Mouse (Mus musculus): ENCODE results near the gene Slc35e4. TPM values are rescaled to one million over a fixed set of nuclear protein-coding genes. Genes with fewer than 3 reads are reported as not detected.

Slc35e4 gene
- polyA plus RNA-seq, 1 experiment from 2014 or later: 10.8 TPM

GRCm38 (mm10) chr11:3900296-3900695 is 14.2 kb downstream of the Slc35e4 start:
- Histone ChIP-seq H3K4me2 (ENCODE audit: low read length) (no peak overlapping the region), H3K36me3 (ENCODE audit: control insufficient read depth, insufficient read depth, low read length) (peaks cover 27% of the 10 kb centered on the region), H3K9ac (replicated peaks; ENCODE audit: low read length) (no peak overlapping the region), H3K4me1 (ENCODE audit: control insufficient read depth, insufficient read depth, low read length) (no peaks in the 10 kb centered on the region), H3K27ac (replicated peaks; ENCODE audit: low read depth, low read length) (no peak overlapping the region), H3K4me3 (replicated peaks; ENCODE audit: low read depth, low read length) (no peak overlapping the region), H3K27me3 (ENCODE audit: control insufficient read depth, insufficient read depth, low read length) (no peaks in the 10 kb centered on the region), H3K9me3 (ENCODE audit: control insufficient read depth, low read length) (no peaks in the 10 kb centered on the region)
- no peak for DNase-seq
- WGBS: 93% methylated on average over 6 of the region's 6 CpGs
- ATAC-seq (ENCODE audit: low FRiP score, low TSS enrichment): no peak

GRCm38 (mm10) chr11:3895933-3896332 is 18.5 kb downstream of the Slc35e4 start:
- DNase-seq (no peak), ATAC-seq (ENCODE audit: low FRiP score, low TSS enrichment) (no peak)
- no peak overlapping the region for H3K4me2 ChIP-seq (ENCODE audit: low read length)
- 97% methylated on average over 1 of the region's 1 CpGs for WGBS
- H3K27ac ChIP-seq (replicated peaks; ENCODE audit: low read depth, low read length): no peak overlapping the region
- H3K4me3 ChIP-seq (replicated peaks; ENCODE audit: low read depth, low read length): no peak overlapping the region
- H3K36me3 ChIP-seq (ENCODE audit: control insufficient read depth, insufficient read depth, low read length): peaks cover 18% of the 10 kb centered on the region
- no peaks in the 10 kb centered on the region for H3K4me1 ChIP-seq (ENCODE audit: control insufficient read depth, insufficient read depth, low read length)
- no peaks in the 10 kb centered on the region for H3K27me3 ChIP-seq (ENCODE audit: control insufficient read depth, insufficient read depth, low read length)
- no peak overlapping the region for H3K9ac ChIP-seq (replicated peaks; ENCODE audit: low read length)
- H3K9me3 ChIP-seq (ENCODE audit: control insufficient read depth, low read length): no peaks in the 10 kb centered on the region

GRCm38 (mm10) chr11:3895458-3895857 is 19.0 kb downstream of the Slc35e4 start:
- Histone ChIP-seq H3K4me3 (replicated peaks; ENCODE audit: low read depth, low read length) (peak overlapping the region; percentile 46), H3K9me3 (ENCODE audit: control insufficient read depth, low read length) (no peaks in the 10 kb centered on the region), H3K36me3 (ENCODE audit: control insufficient read depth, insufficient read depth, low read length) (peaks cover 18% of the 10 kb centered on the region), H3K4me1 (ENCODE audit: control insufficient read depth, insufficient read depth, low read length) (no peaks in the 10 kb centered on the region), H3K4me2 (ENCODE audit: low read length) (peak overlapping the region; percentile 80), H3K9ac (replicated peaks; ENCODE audit: low read length) (peak overlapping the region; percentile 57), H3K27me3 (ENCODE audit: control insufficient read depth, insufficient read depth, low read length) (no peaks in the 10 kb centered on the region), H3K27ac (replicated peaks; ENCODE audit: low read depth, low read length) (peak overlapping the region; percentile 85)
- WGBS: 7% methylated on average over 10 of the region's 10 CpGs
- DNase-seq (no peak), ATAC-seq (ENCODE audit: low FRiP score, low TSS enrichment) (no peak)

- H3K4me2 ChIP-seq (ENCODE audit: low read length): peak within 1 kb of the TSS; percentile 80
- ATAC-seq (ENCODE audit: low FRiP score, low TSS enrichment) (peak; percentile 99), DNase-seq (peak; percentile 96)
- H3K27me3 ChIP-seq (ENCODE audit: control insufficient read depth, insufficient read depth, low read length): no peaks in the 10 kb centered on the region
- H3K27ac ChIP-seq (replicated peaks; ENCODE audit: low read depth, low read length): peak within 1 kb of the TSS; percentile 85
- H3K4me3 ChIP-seq (replicated peaks; ENCODE audit: low read depth, low read length): peak within 1 kb of the TSS; percentile 46
- no peaks in the 10 kb centered on the region for H3K4me1 ChIP-seq (ENCODE audit: control insufficient read depth, insufficient read depth, low read length)
- WGBS: 2% methylated on average over 46 of the region's 46 CpGs
- peaks cover 18% of the 10 kb centered on the region for H3K36me3 ChIP-seq (ENCODE audit: control insufficient read depth, insufficient read depth, low read length)
- H3K9ac ChIP-seq (replicated peaks; ENCODE audit: low read length): peak within 1 kb of the TSS; percentile 57
- no peaks in the 10 kb centered on the region for H3K9me3 ChIP-seq (ENCODE audit: control insufficient read depth, low read length)
These were observed 19.8 kb downstream of the Slc35e4 start, which contains the start of the genes 4921536K21Rik and Dusp18 for GRCm38 (mm10) chr11:3894406-3895281. Gene 4921536K21Rik, minus strand, starts transcription at chr11:3895098. Gene Dusp18, plus strand, starts transcription at chr11:3895240.

GRCm38 (mm10) chr11:3893970-3894369 is 20.5 kb downstream of the Slc35e4 start:
- no peak for ATAC-seq (ENCODE audit: low FRiP score, low TSS enrichment)
- Histone ChIP-seq H3K4me1 (ENCODE audit: control insufficient read depth, insufficient read depth, low read length) (no peaks in the 10 kb centered on the region), H3K27ac (replicated peaks; ENCODE audit: low read depth, low read length) (0 out of 2 replicates have a peak overlapping the region, but pooled peaks have one; percentile 85), H3K27me3 (ENCODE audit: control insufficient read depth, insufficient read depth, low read length) (no peaks in the 10 kb centered on the region), H3K9ac (replicated peaks; ENCODE audit: low read length) (no peak overlapping the region), H3K4me2 (ENCODE audit: low read length) (peak overlapping the region; percentile 80), H3K9me3 (ENCODE audit: control insufficient read depth, low read length) (no peaks in the 10 kb centered on the region), H3K36me3 (ENCODE audit: control insufficient read depth, insufficient read depth, low read length) (peaks cover 14% of the 10 kb centered on the region), H3K4me3 (replicated peaks; ENCODE audit: low read depth, low read length) (peak overlapping the region; percentile 46; the same call in 1 of the 2 replicates)
- 82% methylated on average over 6 of the region's 6 CpGs for WGBS
- no peak for DNase-seq

GRCm38 (mm10) chr11:3887331-3887730 is 27.1 kb downstream of the Slc35e4 start:
- Histone ChIP-seq H3K27ac (replicated peaks; ENCODE audit: low read depth, low read length) (no peak overlapping the region), H3K4me3 (replicated peaks; ENCODE audit: low read depth, low read length) (no peak overlapping the region), H3K27me3 (ENCODE audit: control insufficient read depth, insufficient read depth, low read length) (no peaks in the 10 kb centered on the region), H3K36me3 (ENCODE audit: control insufficient read depth, insufficient read depth, low read length) (no peaks in the 10 kb centered on the region), H3K4me1 (ENCODE audit: control insufficient read depth, insufficient read depth, low read length) (no peaks in the 10 kb centered on the region), H3K4me2 (ENCODE audit: low read length) (no peak overlapping the region), H3K9me3 (ENCODE audit: control insufficient read depth, low read length) (no peaks in the 10 kb centered on the region), H3K9ac (replicated peaks; ENCODE audit: low read length) (no peak overlapping the region)
- 82% methylated on average over 5 of the region's 5 CpGs for WGBS
- ATAC-seq (ENCODE audit: low FRiP score, low TSS enrichment): no peak
- DNase-seq: no peak

GRCm38 (mm10) chr11:3883711-3884110 is 30.8 kb downstream of the Slc35e4 start:
- WGBS: 82% methylated on average over 3 of the region's 3 CpGs
- Histone ChIP-seq H3K9me3 (ENCODE audit: control insufficient read depth, low read length) (no peaks in the 10 kb centered on the region), H3K27me3 (ENCODE audit: control insufficient read depth, insufficient read depth, low read length) (no peaks in the 10 kb centered on the region), H3K9ac (replicated peaks; ENCODE audit: low read length) (no peak overlapping the region), H3K4me3 (replicated peaks; ENCODE audit: low read depth, low read length) (no peak overlapping the region), H3K27ac (replicated peaks; ENCODE audit: low read depth, low read length) (no peak overlapping the region), H3K4me1 (ENCODE audit: control insufficient read depth, insufficient read depth, low read length) (no peaks in the 10 kb centered on the region), H3K36me3 (ENCODE audit: control insufficient read depth, insufficient read depth, low read length) (no peaks in the 10 kb centered on the region), H3K4me2 (ENCODE audit: low read length) (no peak overlapping the region)
- no peak for DNase-seq
- ATAC-seq (ENCODE audit: low FRiP score, low TSS enrichment): no peak

GRCm38 (mm10) chr11:3879836-3880235 is 34.6 kb downstream of the Slc35e4 start:
- H3K27me3 ChIP-seq (ENCODE audit: control insufficient read depth, insufficient read depth, low read length): no peaks in the 10 kb centered on the region
- no peak overlapping the region for H3K9ac ChIP-seq (replicated peaks; ENCODE audit: low read length)
- no peaks in the 10 kb centered on the region for H3K4me1 ChIP-seq (ENCODE audit: control insufficient read depth, insufficient read depth, low read length)
- H3K4me3 ChIP-seq (replicated peaks; ENCODE audit: low read depth, low read length): no peak overlapping the region
- DNase-seq: peak; percentile 86
- whole genome bisulfite sequencing: 34% methylated on average over 2 of the region's 2 CpGs
- no peaks in the 10 kb centered on the region for H3K36me3 ChIP-seq (ENCODE audit: control insufficient read depth, insufficient read depth, low read length)
- no peak for ATAC-seq (ENCODE audit: low FRiP score, low TSS enrichment)
- no peak overlapping the region for H3K4me2 ChIP-seq (ENCODE audit: low read length)
- no peak overlapping the region for H3K27ac ChIP-seq (replicated peaks; ENCODE audit: low read depth, low read length)
- no peaks in the 10 kb centered on the region for H3K9me3 ChIP-seq (ENCODE audit: control insufficient read depth, low read length)

- DNase-seq: no peak
- Histone ChIP-seq H3K36me3 (ENCODE audit: control insufficient read depth, insufficient read depth, low read length) (no peaks in the 10 kb centered on the region), H3K4me3 (replicated peaks; ENCODE audit: low read depth, low read length) (no peak overlapping the region), H3K9ac (replicated peaks; ENCODE audit: low read length) (no peak overlapping the region), H3K4me2 (ENCODE audit: low read length) (no peak overlapping the region), H3K27me3 (ENCODE audit: control insufficient read depth, insufficient read depth, low read length) (no peaks in the 10 kb centered on the region), H3K4me1 (ENCODE audit: control insufficient read depth, insufficient read depth, low read length) (no peaks in the 10 kb centered on the region), H3K9me3 (ENCODE audit: control insufficient read depth, low read length) (no peaks in the 10 kb centered on the region), H3K27ac (replicated peaks; ENCODE audit: low read depth, low read length) (no peak overlapping the region)
- 77% methylated on average over 7 of the region's 7 CpGs for WGBS
- no peak for ATAC-seq (ENCODE audit: low FRiP score, low TSS enrichment)
These were observed 35.8 kb downstream of the Slc35e4 start for GRCm38 (mm10) chr11:3878660-3879059.

All from midbrain, embryonic 14.5 days (tissue).